Mouse (Mus musculus) fibroblast of lung, adult 2 months (primary cell): Measurements from ENCODE around the gene Pld1.
A peak's percentile ranks its signal among the peaks of the same experiment; 100 is the strongest.
"Not testable (repeated sequence)": the region's sequence is repeated elsewhere in the genome, so short reads cannot be mapped to it uniquely, and the experiment has no call there.

Source experiments
- DNase-seq: peaks from one replicate; pipeline ENCODE4 v3.0.0-alpha.2; 2011; ENCODE audit warnings: low read depth

Gene Pld1

GRCm38 (mm10) chr3:27942991-27943390 lies 4.5 kb downstream of the Pld1 start:
- no peak for DNase-seq

- DNase-seq, result not testable (repeated sequence)
Measured at GRCm38 (mm10) chr3:27945397-27945796, 6.9 kb downstream of the Pld1 start.

- DNase-seq, result no peak
Measured at GRCm38 (mm10) chr3:27949175-27949872, 10.8 kb downstream of the Pld1 start.

GRCm38 (mm10) chr3:27949873-27950250 lies 11.4 kb downstream of the Pld1 start:
- DNase-seq, result no peak

- DNase-seq, result no peak
Measured at GRCm38 (mm10) chr3:27950726-27951125, 12.2 kb downstream of the Pld1 start.

GRCm38 (mm10) chr3:27951721-27952120 lies 13.2 kb downstream of the Pld1 start:
- no peak for DNase-seq

GRCm38 (mm10) chr3:27956006-27956405 lies 17.5 kb downstream of the Pld1 start:
- no peak for DNase-seq

- no peak for DNase-seq
Measured at GRCm38 (mm10) chr3:27959221-27959620, 20.7 kb downstream of the Pld1 start.

GRCm38 (mm10) chr3:27961162-27961561 lies 22.7 kb downstream of the Pld1 start:
- no peak for DNase-seq

- no peak for DNase-seq
Measured at GRCm38 (mm10) chr3:27963795-27964201, 25.3 kb downstream of the Pld1 start.

- DNase-seq, result no peak
Measured at GRCm38 (mm10) chr3:27968671-27969070, 30.2 kb downstream of the Pld1 start.

- DNase-seq, result no peak
Measured at GRCm38 (mm10) chr3:27973936-27974335, 35.4 kb downstream of the Pld1 start.

- no peak for DNase-seq
Measured at GRCm38 (mm10) chr3:27974981-27975380, 36.5 kb downstream of the Pld1 start.

GRCm38 (mm10) chr3:27976931-27977544 lies 38.5 kb downstream of the Pld1 start:
- DNase-seq, result no peak

- no peak for DNase-seq
Measured at GRCm38 (mm10) chr3:27978030-27978723, 39.7 kb downstream of the Pld1 start.

GRCm38 (mm10) chr3:27981591-27981990 lies 43.1 kb downstream of the Pld1 start:
- no peak for DNase-seq

GRCm38 (mm10) chr3:27982436-27983017 lies 44.0 kb downstream of the Pld1 start:
- peak; percentile 58 for DNase-seq

GRCm38 (mm10) chr3:27983274-27983673 lies 44.8 kb downstream of the Pld1 start:
- no peak for DNase-seq

- peak; percentile 88 for DNase-seq
Measured at GRCm38 (mm10) chr3:27983935-27984577, 45.6 kb downstream of the Pld1 start.

GRCm38 (mm10) chr3:27984620-27985019 lies 46.1 kb downstream of the Pld1 start:
- DNase-seq, result no peak

- no peak for DNase-seq
Measured at GRCm38 (mm10) chr3:27985344-27985743, 46.8 kb downstream of the Pld1 start.

- no peak for DNase-seq
Measured at GRCm38 (mm10) chr3:27987891-27988536, 49.5 kb downstream of the Pld1 start.
